Mouse (Mus musculus): ENCODE data around the gene Hdac9.

- TF ChIP-seq CTCF (conservative IDR thresholded peaks at IDR 0.05; ENCODE audit: insufficient read depth, insufficient read length, low read depth, low read length) (no peak), POLR2A (IDR thresholded peaks at IDR 0.05; ENCODE audit: low read depth, low read length) (no peak)
Observed at GRCm38 (mm10) chr12:34087292-34087942, 829.5 kb downstream of the Hdac9 start.
